Mouse (Mus musculus) intestine, embryonic 14.5 days (tissue): ENCODE measurements around the gene Trim46. TPM values are rescaled to one million over a fixed set of nuclear protein-coding genes. Genes with fewer than 3 reads are reported as not detected.
"Not testable (repeated sequence)": the region's sequence is repeated elsewhere in the genome, so short reads cannot be mapped to it uniquely, and the experiment has no call there.

Source experiments
- ATAC-seq: fragments of 200-750 bp; cut with Nextera tagmentation; replicated peaks from 2 replicates; pipeline ENCODE4 v1.8.0; 2017; ENCODE audit warnings: low read depth, moderate number of reproducible peaks, moderate TSS enrichment, moderate library complexity; ENCODE audit not compliant: low FRiP score, low TSS enrichment
- DNase-seq: peaks from one replicate; pipeline ENCODE4 v3.0.0-alpha.2; 2018; ENCODE audit warnings: low spot score
- H3K27ac ChIP-seq: fragments of 300-500 bp; sonication (generic); 2 replicates; pipeline ENCODE4 v1.5.1; 2014; ENCODE audit warnings: low read depth, mild to moderate bottlenecking, control low read depth
- H3K27me3 ChIP-seq: fragments of 300-500 bp; sonication (generic); replicated peaks from 2 replicates; pipeline ENCODE4 v1.6.1; 2014; ENCODE audit warnings: low read length, control low read depth; ENCODE audit not compliant: control insufficient read depth, insufficient read depth
- H3K36me3 ChIP-seq: fragments of 300-500 bp; sonication (generic); 2 replicates; pipeline ENCODE4 v1.6.1; 2014; ENCODE audit warnings: low read length, control low read depth; ENCODE audit not compliant: control insufficient read depth, insufficient read depth
- H3K4me1 ChIP-seq: fragments of 300-500 bp; sonication (generic); replicated peaks from 2 replicates; pipeline ENCODE4 v1.6.1; 2014; ENCODE audit warnings: low read length, control low read depth, mixed read lengths; ENCODE audit not compliant: control insufficient read depth, insufficient read depth
- H3K4me2 ChIP-seq: fragments of 300-500 bp; sonication (generic); 2 replicates; pipeline ENCODE4 v1.6.1; 2014; ENCODE audit warnings: low read length
- H3K4me3 ChIP-seq: fragments of 300-500 bp; sonication (generic); 2 replicates; pipeline ENCODE4 v1.5.1; 2014; ENCODE audit warnings: low read depth, low read length, control low read depth, mixed read lengths
- H3K9ac ChIP-seq: fragments of 300-500 bp; sonication (generic); 2 replicates; pipeline ENCODE4 v1.6.1; 2014; ENCODE audit warnings: mild to moderate bottlenecking, low read length
- H3K9me3 ChIP-seq: fragments of 300-500 bp; sonication (generic); 2 replicates; pipeline ENCODE4 v1.6.1; 2016; ENCODE audit warnings: low read length, control low read depth; ENCODE audit not compliant: control insufficient read depth
- WGBS: fragments of 180-500 bp; shearing (Covaris S2); extraction: QIAGEN DNeasy Blood & Tissue Kit; methylation state at CpG from one replicate; pipeline ENCODE4 v1.1.7; 2014; 5-methylcytosine and 5-hydroxymethylcytosine counted together
- polyA plus RNA-seq: library from polyadenylated mRNA; unstranded; fragments of >200 nt; fragmentation: Nextera tagmentation; extraction: Ambion mirVana; gene quantifications from 2 replicates; pipeline ENCODE4 v1.2.1, GENCODE M21; 2014

Trim46 gene
- polyA plus RNA-seq, 1 experiment from 2014 or later, result 3.5 TPM

DNA sequence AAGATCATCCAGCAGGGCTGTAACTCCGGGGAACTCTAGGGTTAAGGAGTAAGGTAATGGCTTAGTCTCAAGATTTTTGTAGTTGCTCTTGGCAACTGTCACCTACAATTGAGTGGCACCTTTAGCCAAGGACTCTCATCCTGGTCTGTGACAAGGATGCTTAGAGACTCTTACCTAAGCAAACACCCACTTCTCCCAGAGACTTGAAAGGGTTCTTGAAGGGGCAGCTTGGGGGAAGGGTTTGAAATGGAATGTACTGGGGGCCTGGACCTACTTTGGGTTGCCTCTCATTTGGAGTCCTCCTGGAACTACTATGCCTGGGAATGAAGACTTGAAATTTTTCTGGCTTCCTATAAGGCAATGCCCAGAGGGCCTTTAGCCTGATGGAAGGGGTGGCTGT, 27.8 kb downstream of the Trim46 start:
- no peak for DNase-seq
- H3K27me3 ChIP-seq, result no peaks in the 10 kb centered on the region
- no peak overlapping the region for H3K4me2 ChIP-seq
- no peaks in the 10 kb centered on the region for H3K9me3 ChIP-seq
- no peak for ATAC-seq
- 88% methylated on average over 1 of the region's 1 CpGs for WGBS
- H3K9ac ChIP-seq, result no peak overlapping the region
- H3K4me3 ChIP-seq, result no peak overlapping the region
- H3K36me3 ChIP-seq, result no peaks in the 10 kb centered on the region
- peaks cover 12% of the 10 kb centered on the region; the same call in 1 of the 2 replicates for H3K4me1 ChIP-seq
- no peak overlapping the region for H3K27ac ChIP-seq

DNA sequence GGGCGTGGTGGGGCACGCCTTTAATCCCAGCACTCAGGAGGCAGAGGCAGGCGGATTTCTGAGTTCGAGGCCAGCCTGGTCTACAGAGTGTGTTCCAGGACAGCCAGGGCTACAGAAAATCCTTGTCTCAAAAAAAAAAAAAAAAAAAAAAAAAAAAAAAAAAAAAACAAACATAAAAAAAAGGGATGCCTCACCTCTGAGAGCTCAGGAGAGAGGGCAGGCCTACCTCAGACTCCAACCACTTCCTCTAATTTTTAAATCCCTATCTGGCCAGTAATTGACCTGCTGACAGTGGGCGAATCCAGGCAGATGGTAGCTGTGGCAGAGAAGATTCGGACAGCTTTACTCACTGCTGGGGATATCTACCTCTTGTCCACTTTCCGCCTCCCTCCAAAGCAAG, 29.7 kb downstream of the Trim46 start:
- not testable (repeated sequence) for DNase-seq, H3K9ac ChIP-seq, H3K4me3 ChIP-seq, H3K27ac ChIP-seq, H3K4me2 ChIP-seq, H3K36me3 ChIP-seq, H3K27me3 ChIP-seq, H3K9me3 ChIP-seq, ATAC-seq
- H3K4me1 ChIP-seq, result peaks cover 21% of the 10 kb centered on the region
- 71% methylated on average over 7 of the region's 7 CpGs for WGBS

DNA sequence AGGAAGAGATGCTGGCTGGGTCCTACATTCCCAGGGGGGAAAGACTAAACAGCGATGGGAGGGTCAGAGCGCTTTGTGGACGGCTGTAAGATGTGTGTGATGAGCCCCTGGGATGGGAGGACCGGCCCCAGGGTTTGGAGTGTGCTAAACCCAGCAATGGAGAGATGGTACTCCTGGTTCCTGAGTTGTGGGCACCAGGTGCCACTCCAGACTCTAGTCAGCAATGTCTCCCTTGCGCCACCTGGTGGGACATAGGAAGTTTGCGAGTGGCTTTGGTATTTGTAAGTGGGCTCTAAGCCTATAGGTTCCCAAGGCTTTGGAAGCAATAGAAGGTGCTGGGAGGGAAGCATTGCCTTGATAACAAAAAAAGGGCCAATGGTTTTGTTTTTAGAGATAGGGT, 30.3 kb downstream of the Trim46 start:
- H3K9me3 ChIP-seq, result no peaks in the 10 kb centered on the region
- peaks cover 2% of the 10 kb centered on the region; the same call in 1 of the 2 replicates for H3K36me3 ChIP-seq
- peak overlapping the region; percentile 81 for H3K4me2 ChIP-seq
- ATAC-seq (0 out of 2 replicates have a peak, but pooled peaks have one; percentile 12), DNase-seq (peak; percentile 93)
- peaks cover 21% of the 10 kb centered on the region for H3K4me1 ChIP-seq
- under 1% methylated on average over 6 of the region's 6 CpGs for whole genome bisulfite sequencing
- no peaks in the 10 kb centered on the region for H3K27me3 ChIP-seq
- H3K4me3 ChIP-seq, result peak overlapping the region; percentile 95
- H3K9ac ChIP-seq, result peak overlapping the region; percentile 44; the same call in 1 of the 2 replicates
- no peak overlapping the region for H3K27ac ChIP-seq

DNA sequence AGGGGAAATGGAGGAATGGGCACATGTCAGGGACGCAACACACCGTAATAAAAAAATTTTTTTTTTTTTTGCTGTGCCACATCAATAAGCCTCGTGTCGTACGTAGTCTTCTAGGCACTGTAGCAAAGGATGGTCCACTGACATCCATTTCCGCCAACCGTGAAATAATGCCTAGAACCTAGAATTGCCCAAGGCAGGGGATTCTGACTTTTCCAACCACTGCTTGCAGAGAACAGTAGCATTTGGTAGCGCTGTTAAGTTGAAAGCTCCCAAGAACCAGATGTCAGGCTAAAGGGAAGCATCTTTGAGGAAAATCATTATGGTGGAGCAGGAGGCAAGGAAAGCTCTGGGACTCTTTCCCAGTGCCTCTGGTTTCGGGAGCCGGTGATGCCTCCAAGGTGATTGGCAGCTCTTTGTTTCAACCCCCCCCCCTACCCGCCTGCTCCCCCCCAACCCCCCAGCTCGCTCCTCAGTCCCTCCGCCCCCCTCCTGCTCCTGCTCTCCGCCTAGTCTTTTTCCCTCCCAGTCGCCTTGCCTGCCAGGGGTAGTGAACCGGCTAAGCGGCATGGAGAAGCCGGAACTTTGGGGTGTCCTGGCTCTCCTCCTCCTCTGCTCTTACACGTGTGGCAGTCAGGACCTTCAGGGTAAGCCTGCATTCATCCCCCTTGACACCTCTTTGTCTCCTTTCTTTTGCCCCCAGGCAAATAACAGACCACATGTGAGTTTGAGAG, 31.3 kb downstream of the Trim46 start, which contains the start of gene Thbs3:
Gene Thbs3 (plus strand): TSS at position 500 of the 731 bp plus-strand sequence.
- peak within 1 kb of the TSS; percentile 85 for H3K9ac ChIP-seq
- DNase-seq (no peak), ATAC-seq (no peak)
- H3K27me3 ChIP-seq, result no peaks in the 10 kb centered on the region
- H3K4me3 ChIP-seq, result peak within 1 kb of the TSS; percentile 95
- H3K9me3 ChIP-seq, result no peaks in the 10 kb centered on the region
- peak within 1 kb of the TSS; percentile 99 for H3K27ac ChIP-seq
- H3K4me2 ChIP-seq, result peak within 1 kb of the TSS; percentile 81
- 1% methylated on average over 19 of the region's 19 CpGs for WGBS
- peaks cover 12% of the 10 kb centered on the region for H3K36me3 ChIP-seq
- peaks cover 21% of the 10 kb centered on the region for H3K4me1 ChIP-seq

DNA sequence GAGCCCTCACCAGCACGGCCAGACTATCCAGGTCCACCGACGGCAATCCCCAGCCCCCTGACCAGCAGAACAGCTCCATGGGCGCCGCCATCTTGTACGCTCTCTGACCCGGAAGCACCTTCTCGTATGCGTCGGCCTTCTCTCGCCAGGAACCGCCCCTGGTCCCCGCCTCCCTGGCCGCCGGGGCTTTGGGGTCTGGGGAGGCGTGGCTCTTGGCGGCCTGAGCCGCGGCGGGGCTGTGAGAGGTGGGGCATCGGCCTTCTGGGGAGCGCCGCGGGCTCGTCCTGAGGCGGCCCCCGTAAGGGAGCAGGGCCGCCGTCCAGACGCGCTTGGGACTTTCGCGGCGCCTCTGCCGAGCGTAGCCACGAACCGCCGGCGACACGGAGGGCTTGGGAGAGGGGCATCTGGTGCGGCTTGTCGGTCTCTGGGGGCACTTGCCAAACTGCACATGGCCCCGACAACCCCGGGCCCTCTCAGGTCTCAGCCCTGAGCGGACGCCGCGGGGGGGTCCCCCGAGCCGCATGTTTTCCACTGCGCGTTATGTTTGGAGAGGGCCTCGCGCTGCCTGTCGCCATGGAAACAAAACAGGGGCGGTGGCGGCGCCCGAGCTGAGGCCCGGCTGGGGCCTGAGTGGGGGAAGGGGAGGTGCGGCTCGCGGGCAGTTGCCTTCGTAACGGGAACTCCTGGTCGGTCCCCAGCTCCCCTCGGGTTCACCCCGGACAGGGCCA, 32.1 kb downstream of the Trim46 start:
- Histone ChIP-seq H3K27me3 (no peaks in the 10 kb centered on the region), H3K4me3 (peak overlapping the region; percentile 95), H3K27ac (peak overlapping the region; percentile 99), H3K36me3 (peaks cover 21% of the 10 kb centered on the region), H3K4me1 (peaks cover 21% of the 10 kb centered on the region), H3K9ac (peak overlapping the region; percentile 85), H3K9me3 (no peaks in the 10 kb centered on the region), H3K4me2 (peak overlapping the region; percentile 81)
- under 1% methylated on average over 65 of the region's 69 CpGs for WGBS
- ATAC-seq, result peak; percentile 91
- peak; percentile 94 for DNase-seq

DNA sequence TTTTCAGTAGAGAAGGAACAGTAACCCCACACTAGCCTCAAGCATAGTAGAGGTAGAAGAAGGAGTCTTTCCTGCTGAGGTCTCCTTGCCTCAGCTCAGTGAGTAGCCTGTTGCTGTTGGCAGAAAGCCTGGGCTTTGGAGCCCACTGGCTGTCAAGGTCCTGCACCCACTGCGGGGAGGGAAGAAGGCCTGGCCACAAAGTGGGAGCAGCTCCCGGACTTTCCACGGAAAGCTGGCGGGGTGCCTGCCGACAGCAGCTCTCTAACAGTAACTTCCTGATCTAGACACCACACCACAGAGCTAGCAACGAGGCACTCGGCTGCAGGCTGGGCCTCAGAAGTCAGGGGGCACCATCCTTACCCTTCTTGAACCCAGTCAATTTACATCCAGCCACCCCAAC, 35.4 kb downstream of the Trim46 start:
- peaks cover 52% of the 10 kb centered on the region for H3K36me3 ChIP-seq
- peaks cover 20% of the 10 kb centered on the region for H3K4me1 ChIP-seq
- no peak overlapping the region for H3K4me2 ChIP-seq
- no peaks in the 10 kb centered on the region for H3K27me3 ChIP-seq
- no peak overlapping the region for H3K9ac ChIP-seq
- no peaks in the 10 kb centered on the region for H3K9me3 ChIP-seq
- WGBS, result 72% methylated on average over 7 of the region's 7 CpGs
- DNase-seq (no peak), ATAC-seq (no peak)
- no peak overlapping the region for H3K4me3 ChIP-seq
- no peak overlapping the region for H3K27ac ChIP-seq

DNA sequence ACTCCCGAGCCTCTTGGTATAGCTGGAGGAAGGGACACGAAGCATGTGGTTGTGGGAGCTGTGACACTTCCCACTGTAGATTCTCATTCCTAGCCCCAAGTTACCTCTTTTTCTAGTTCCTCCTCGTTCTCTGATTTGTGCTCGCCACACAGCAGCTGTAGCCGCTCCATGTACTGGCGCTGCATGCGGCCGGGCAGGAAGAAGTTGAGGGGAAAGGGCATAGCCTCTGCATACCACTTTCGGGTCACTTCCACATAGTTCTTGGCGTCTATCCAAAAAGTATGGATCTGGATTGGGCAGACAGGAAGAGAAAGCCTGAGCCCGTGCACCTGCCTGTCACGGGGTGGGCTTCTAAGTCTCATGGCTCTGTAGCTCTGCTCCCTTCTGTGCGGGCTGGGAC, 35.9 kb downstream of the Trim46 start:
- Histone ChIP-seq H3K4me1 (peaks cover 15% of the 10 kb centered on the region), H3K36me3 (peaks cover 57% of the 10 kb centered on the region), H3K9ac (no peak overlapping the region), H3K9me3 (no peaks in the 10 kb centered on the region), H3K4me2 (no peak overlapping the region), H3K4me3 (no peak overlapping the region), H3K27ac (no peak overlapping the region), H3K27me3 (no peaks in the 10 kb centered on the region)
- 73% methylated on average over 13 of the region's 13 CpGs for WGBS
- ATAC-seq (no peak), DNase-seq (no peak)

DNA sequence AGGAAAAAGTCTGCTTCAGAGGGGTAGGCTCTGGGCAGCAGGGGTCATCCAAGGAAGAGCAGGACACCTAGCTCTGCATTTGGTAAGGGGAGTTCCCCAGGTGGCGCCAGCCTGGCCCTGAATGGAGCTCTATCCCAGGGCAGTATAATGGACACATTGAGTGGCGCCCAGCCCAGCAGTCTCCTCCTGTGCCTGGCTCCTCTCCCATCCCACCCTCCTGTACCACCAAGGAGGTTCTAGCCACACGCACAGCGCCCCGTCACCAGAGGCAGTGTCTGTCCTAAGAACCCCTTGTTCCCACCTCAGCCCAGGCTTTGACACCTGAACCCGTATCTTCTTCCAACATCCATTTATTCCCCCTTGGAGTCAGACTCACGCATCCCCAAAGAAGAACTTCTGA, 36.4 kb downstream of the Trim46 start:
- ATAC-seq (no peak), DNase-seq (no peak)
- no peak overlapping the region for H3K4me3 ChIP-seq
- H3K9ac ChIP-seq, result no peak overlapping the region
- peaks cover 10% of the 10 kb centered on the region for H3K4me1 ChIP-seq
- peaks cover 61% of the 10 kb centered on the region for H3K36me3 ChIP-seq
- H3K27me3 ChIP-seq, result no peaks in the 10 kb centered on the region
- H3K9me3 ChIP-seq, result no peaks in the 10 kb centered on the region
- no peak overlapping the region for H3K4me2 ChIP-seq
- 91% methylated on average over 7 of the region's 7 CpGs for WGBS
- H3K27ac ChIP-seq, result no peak overlapping the region
